Mouse (Mus musculus) forebrain, embryonic 13.5 days (tissue): ENCODE measurements around the gene Tmem129. TPM values are rescaled to one million over a fixed set of nuclear protein-coding genes. Genes with fewer than 3 reads are reported as not detected.

ENCODE experiments used
- ATAC-seq: fragments of 200-750 bp; cut with Nextera tagmentation; 2 replicates; pipeline ENCODE4 v1.8.0; 2017
- H3K27ac ChIP-seq: fragments of 300-500 bp; sonication (generic); 2 replicates; pipeline ENCODE4 v1.5.1; 2015; ENCODE audit warnings: inconsistent platforms, mild to moderate bottlenecking, moderate library complexity
- H3K27me3 ChIP-seq: fragments of 300-500 bp; sonication (generic); 2 replicates; pipeline ENCODE4 v1.6.1; 2015; ENCODE audit warnings: mild to moderate bottlenecking, inconsistent platforms
- H3K36me3 ChIP-seq: fragments of 300-500 bp; sonication (generic); 2 replicates; pipeline ENCODE4 v1.6.1; 2015; ENCODE audit warnings: mild to moderate bottlenecking, inconsistent platforms; ENCODE audit not compliant: poor library complexity, severe bottlenecking
- H3K4me1 ChIP-seq: fragments of 300-500 bp; sonication (generic); 2 replicates; pipeline ENCODE4 v1.6.1; 2015; ENCODE audit warnings: inconsistent platforms
- H3K4me2 ChIP-seq: fragments of 300-500 bp; sonication (generic); 2 replicates; pipeline ENCODE4 v1.6.1; 2015; ENCODE audit warnings: inconsistent platforms, mild to moderate bottlenecking, moderate library complexity
- H3K4me3 ChIP-seq: fragments of 300-500 bp; sonication (generic); 2 replicates; pipeline ENCODE4 v1.5.1; 2015; ENCODE audit warnings: mild to moderate bottlenecking, inconsistent platforms
- H3K9ac ChIP-seq: fragments of 300-500 bp; sonication (generic); 2 replicates; pipeline ENCODE4 v1.6.1; 2015; ENCODE audit warnings: mild to moderate bottlenecking, inconsistent platforms
- H3K9me3 ChIP-seq: fragments of 300-500 bp; sonication (generic); replicated peaks from 2 replicates; pipeline ENCODE4 v1.6.1; 2016; ENCODE audit warnings: inconsistent platforms
- WGBS: fragments of 180-500 bp; shearing (Covaris S2); methylation state at CpG from one replicate; pipeline ENCODE4 v1.1.7; 2015; 5-methylcytosine and 5-hydroxymethylcytosine counted together
- polyA plus RNA-seq: library from polyadenylated mRNA; unstranded; fragments of >200 nt; fragmentation: Nextera tagmentation; extraction: Ambion mirVana; gene quantifications from 2 replicates; pipeline ENCODE4 v1.2.1, GENCODE M21; 2015

The Tmem129 gene
- polyA plus RNA-seq, 1 experiment from 2014 or later = 33.0 TPM

DNA sequence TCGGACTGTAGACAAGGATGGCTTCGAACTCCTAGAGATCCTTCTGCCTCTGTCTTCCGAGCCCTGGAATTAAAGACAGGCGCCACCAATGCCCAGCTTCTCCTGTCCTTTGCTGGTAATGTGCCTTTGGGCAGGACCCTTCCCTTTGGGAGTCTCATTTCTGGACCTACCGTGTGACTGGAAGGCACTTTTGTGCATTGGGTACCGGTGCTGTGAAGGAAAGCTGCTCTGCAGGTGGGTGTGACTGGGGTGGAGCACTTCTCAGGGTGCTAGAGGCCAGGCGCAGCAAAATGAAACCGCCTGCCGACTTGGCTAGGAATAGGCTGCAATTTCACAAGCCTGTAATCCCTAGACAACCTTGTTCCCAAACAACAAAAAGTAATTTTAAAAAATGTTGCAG lies 28.2 kb downstream of the Tmem129 start:
- H3K27me3 ChIP-seq = no peaks in the 10 kb centered on the region
- H3K4me3 ChIP-seq = peak overlapping the region; percentile 79
- ATAC-seq = no peak
- H3K4me1 ChIP-seq = peaks cover 22% of the 10 kb centered on the region
- peak overlapping the region; percentile 85 for H3K9ac ChIP-seq
- peak overlapping the region; percentile 70 for H3K4me2 ChIP-seq
- H3K36me3 ChIP-seq = peaks cover 8% of the 10 kb centered on the region; the same call in 1 of the 2 replicates
- no peaks in the 10 kb centered on the region for H3K9me3 ChIP-seq
- H3K27ac ChIP-seq = peak overlapping the region; percentile 35; the same call in 1 of the 2 replicates
- 5% methylated on average over 9 of the region's 9 CpGs for WGBS

DNA sequence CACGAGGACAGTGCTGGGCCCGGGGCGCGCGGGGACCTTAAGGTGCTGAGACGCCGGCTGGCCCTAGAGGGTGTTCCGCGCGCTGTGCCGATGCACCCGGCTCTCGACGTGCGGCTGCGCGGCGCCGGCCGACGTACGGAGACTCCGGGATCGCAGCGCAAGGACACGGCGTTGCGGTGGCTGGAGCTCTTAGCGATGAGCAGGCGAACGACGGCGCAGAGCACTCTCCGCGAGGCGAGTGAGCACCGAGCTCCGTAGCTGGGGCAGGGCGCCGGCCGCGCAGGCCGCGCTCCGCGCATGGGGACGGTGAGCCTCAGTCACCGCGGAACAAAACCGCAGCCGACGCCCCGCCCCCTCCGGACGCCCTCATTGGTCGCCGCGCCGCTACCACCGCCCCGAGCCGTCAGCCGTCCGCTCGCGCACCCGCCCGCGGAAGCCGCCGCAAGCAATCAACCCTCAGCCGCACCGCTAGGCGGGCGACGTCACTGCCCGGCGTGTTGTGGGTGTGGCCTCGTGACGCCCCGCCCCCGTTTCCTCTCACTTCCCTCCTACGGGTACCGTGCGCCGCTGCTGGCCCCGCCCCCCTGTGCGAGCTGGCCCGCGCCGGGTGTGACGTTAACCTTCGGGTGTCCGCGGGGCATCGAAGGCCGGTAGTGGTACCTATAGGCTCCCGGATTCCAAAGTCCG lies 28.8 kb downstream of the Tmem129 start, which contains the start of the genes Fam53a and Gm9903:
TSS of gene Fam53a (minus strand) at position 335 of the 687 bp plus-strand sequence.
TSS of gene Gm9903 (plus strand) at position 625 of the 687 bp plus-strand sequence.
- WGBS = under 1% methylated on average over 96 of the region's 99 CpGs

DNA sequence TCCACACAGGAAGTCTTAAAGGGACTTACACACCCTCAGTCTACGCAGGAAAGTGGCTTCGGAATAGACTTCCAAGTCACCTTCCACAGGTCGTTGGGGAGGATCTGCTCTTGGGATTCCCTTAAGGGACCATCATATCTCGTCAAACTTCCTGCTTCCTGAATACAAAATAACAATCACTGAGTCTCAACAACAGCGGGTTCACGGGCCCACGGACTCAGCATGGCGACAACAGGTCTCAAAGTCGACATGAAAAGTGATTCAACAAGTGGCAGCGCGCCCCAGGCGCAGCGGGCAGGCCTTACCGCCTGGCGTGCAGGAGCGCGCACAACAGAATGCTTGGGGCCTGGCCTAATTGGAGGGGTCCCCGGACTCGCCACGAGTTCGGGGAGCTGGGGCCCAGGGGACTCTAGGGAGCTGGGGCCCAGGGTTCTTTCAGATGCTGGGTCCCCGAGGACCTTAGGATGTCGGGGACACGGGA lies 29.4 kb downstream of the Tmem129 start:
- H3K4me3 ChIP-seq = peak overlapping the region; percentile 79
- H3K4me1 ChIP-seq = peaks cover 22% of the 10 kb centered on the region
- no peak for ATAC-seq
- WGBS = 0% methylated on average over 24 of the region's 24 CpGs
- no peaks in the 10 kb centered on the region for H3K27me3 ChIP-seq
- peak overlapping the region; percentile 85 for H3K9ac ChIP-seq
- H3K4me2 ChIP-seq = peak overlapping the region; percentile 70
- peaks cover 4% of the 10 kb centered on the region; the same call in 1 of the 2 replicates for H3K36me3 ChIP-seq
- H3K27ac ChIP-seq = peak overlapping the region; percentile 84
- H3K9me3 ChIP-seq = no peaks in the 10 kb centered on the region

More for the DNA sequence above, 28.8 kb downstream of the Tmem129 start, which contains the start of the genes Fam53a and Gm9903:
- peak within 1 kb of the TSS; percentile 85 for H3K9ac ChIP-seq
- peaks cover 22% of the 10 kb centered on the region for H3K4me1 ChIP-seq
- ATAC-seq = peak; percentile 97
- H3K4me2 ChIP-seq = peak within 1 kb of the TSS; percentile 70
- H3K27ac ChIP-seq = peak within 1 kb of the TSS; percentile 84
- no peaks in the 10 kb centered on the region for H3K9me3 ChIP-seq
- H3K4me3 ChIP-seq = peak within 1 kb of the TSS; percentile 79
- H3K36me3 ChIP-seq = peaks cover 4% of the 10 kb centered on the region; the same call in 1 of the 2 replicates
- H3K27me3 ChIP-seq = no peaks in the 10 kb centered on the region

DNA sequence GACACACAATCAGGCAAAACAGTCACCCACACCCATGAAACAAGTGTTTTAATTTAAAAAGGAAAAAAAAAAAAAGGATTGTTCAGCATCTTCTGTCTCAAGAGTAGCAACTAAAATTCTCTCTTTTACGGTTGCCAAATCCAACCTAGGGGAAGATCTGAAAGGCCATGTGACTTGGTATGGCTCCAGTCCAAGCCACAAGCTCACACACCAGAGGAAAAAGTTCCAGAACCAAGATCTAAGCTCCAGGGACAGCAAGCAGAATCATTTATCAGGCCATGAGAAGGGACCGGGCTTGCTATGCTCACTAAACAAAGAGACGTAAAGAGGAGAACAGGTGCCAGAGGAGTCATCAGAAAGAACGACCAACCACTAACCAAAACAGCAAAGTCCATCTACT lies 30.2 kb downstream of the Tmem129 start:
- Histone ChIP-seq H3K4me2 (peak overlapping the region; percentile 70), H3K4me1 (peaks cover 22% of the 10 kb centered on the region), H3K27ac (no peak overlapping the region), H3K27me3 (no peaks in the 10 kb centered on the region), H3K9ac (0 out of 2 replicates have a peak overlapping the region, but pooled peaks have one; percentile 2), H3K4me3 (peak overlapping the region; percentile 79), H3K9me3 (no peaks in the 10 kb centered on the region), H3K36me3 (peaks cover 4% of the 10 kb centered on the region; the same call in 1 of the 2 replicates)
- 50% methylated on average over 4 of the region's 4 CpGs for WGBS
- no peak for ATAC-seq

DNA sequence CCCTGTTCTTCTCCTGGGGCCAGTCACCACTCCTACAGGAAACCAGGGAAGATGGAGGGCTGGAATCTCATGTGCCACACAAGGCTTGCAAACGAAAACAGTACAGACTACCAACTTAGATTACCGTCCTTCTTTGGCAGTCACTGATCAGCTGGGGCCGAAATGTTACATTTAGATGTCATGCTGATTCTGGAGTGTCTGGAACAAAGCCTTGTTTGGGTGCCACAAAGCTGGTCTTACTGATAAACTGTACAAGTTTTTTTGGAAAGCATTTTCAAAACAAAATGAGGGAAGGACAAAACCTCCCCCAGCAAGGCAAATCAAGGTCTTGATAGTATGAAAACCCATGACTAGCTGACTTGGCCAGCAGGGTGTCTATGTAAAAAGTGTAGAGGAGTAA lies 34.5 kb downstream of the Tmem129 start:
- ATAC-seq = no peak
- 80% methylated on average over 3 of the region's 3 CpGs for WGBS
- Histone ChIP-seq H3K4me3 (no peak overlapping the region), H3K4me2 (no peak overlapping the region), H3K36me3 (peaks cover 4% of the 10 kb centered on the region; the same call in 1 of the 2 replicates), H3K27me3 (no peaks in the 10 kb centered on the region), H3K4me1 (peaks cover 13% of the 10 kb centered on the region), H3K9me3 (no peaks in the 10 kb centered on the region), H3K9ac (no peak overlapping the region), H3K27ac (no peak overlapping the region)

DNA sequence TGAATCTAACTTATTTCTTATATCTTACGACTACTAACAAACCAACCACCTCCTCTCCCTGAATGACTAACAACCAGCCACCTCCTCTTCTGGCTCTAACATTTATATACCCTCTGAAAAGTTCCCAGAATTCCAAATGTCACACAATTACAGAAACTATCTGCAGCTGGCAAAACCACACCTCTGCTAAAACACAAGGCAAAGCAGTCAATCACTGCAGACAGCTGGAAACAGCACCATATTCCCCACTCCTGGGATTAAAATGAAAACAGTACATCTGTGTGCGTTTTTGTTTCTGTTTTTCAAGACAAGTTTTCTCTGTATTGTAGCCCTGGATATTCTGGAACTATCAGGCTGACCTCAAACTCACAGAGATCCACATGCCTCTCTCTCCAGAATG lies 35.5 kb downstream of the Tmem129 start:
- 93% methylated on average over 2 of the region's 2 CpGs for WGBS
- Histone ChIP-seq H3K9ac (no peak overlapping the region), H3K4me1 (peaks cover 2% of the 10 kb centered on the region; the same call in 1 of the 2 replicates), H3K27me3 (no peaks in the 10 kb centered on the region), H3K36me3 (peaks cover 4% of the 10 kb centered on the region; the same call in 1 of the 2 replicates), H3K9me3 (no peaks in the 10 kb centered on the region), H3K27ac (no peak overlapping the region), H3K4me2 (no peak overlapping the region), H3K4me3 (no peak overlapping the region)
- no peak for ATAC-seq

DNA sequence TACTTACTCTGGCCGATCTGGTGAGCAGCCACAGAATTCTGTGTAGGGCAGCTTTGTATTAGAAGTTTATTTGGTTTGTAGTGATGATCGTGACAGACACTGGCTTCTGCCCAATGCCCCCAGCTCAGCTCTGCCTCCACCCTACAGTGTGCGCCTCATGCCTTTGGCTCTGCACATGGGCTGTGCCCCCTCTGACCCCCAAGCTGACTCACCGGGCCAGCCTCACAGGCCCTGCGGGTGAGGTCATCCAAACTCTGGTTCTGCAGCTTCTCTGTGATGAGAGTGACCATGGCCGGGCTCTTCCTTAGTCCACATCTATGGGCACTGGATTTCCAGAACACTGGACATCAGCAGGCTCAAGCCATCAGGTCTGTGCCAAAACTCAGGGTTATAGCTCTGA lies 43.8 kb downstream of the Tmem129 start:
- H3K9me3 ChIP-seq = no peaks in the 10 kb centered on the region
- no peak overlapping the region for H3K4me3 ChIP-seq
- no peak overlapping the region for H3K27ac ChIP-seq
- no peak for ATAC-seq
- H3K9ac ChIP-seq = no peak overlapping the region
- no peaks in the 10 kb centered on the region for H3K4me1 ChIP-seq
- no peaks in the 10 kb centered on the region for H3K27me3 ChIP-seq
- no peak overlapping the region for H3K4me2 ChIP-seq
- WGBS = 95% methylated on average over 6 of the region's 6 CpGs
- H3K36me3 ChIP-seq = peaks cover 44% of the 10 kb centered on the region

DNA sequence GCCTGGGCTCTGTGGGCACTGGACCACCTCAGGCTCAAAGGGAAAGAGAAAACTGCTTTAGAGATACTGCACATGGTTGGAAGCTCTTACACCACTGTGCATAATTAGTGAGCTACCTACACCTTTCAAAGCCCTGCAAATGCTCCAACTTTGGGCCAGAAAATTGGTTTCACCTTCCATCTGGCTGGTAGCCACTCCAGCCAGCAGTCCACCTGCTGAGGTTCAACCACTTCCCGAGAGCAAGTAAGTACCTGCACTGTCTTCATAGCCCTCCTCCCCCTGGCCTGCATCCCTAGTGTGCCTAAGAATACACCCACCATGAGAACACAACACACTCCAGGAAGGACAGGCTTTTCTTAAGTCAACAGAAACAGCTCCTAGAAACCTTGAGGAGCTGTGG lies 46.4 kb downstream of the Tmem129 start:
- Histone ChIP-seq H3K9me3 (no peaks in the 10 kb centered on the region), H3K4me1 (no peaks in the 10 kb centered on the region), H3K27ac (no peak overlapping the region), H3K9ac (no peak overlapping the region), H3K4me2 (no peak overlapping the region), H3K36me3 (peaks cover 70% of the 10 kb centered on the region), H3K4me3 (no peak overlapping the region), H3K27me3 (no peaks in the 10 kb centered on the region)
- no peak for ATAC-seq
- WGBS = 88% methylated on average over 1 of the region's 1 CpGs

DNA sequence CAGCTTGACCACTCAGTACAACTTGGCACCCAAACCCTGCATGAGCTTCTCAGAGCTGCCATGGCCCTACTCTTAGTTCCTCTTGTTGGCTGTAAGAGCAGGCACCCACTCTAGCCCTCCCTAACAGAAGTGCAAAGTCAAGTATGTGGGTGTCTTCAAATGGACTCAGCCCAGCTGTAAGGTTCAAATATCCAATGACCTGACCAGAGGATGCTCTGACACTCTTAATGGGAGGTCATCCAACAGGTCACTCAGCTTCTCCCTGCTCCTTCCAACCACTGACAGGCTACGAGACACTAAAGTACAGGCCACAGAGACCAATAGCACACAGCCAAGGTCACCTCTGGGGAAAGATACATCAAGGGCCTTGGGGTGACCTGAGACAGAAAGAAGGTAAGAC lies 49.0 kb downstream of the Tmem129 start:
- WGBS = 88% methylated on average over 1 of the region's 1 CpGs
- no peak for ATAC-seq
- no peaks in the 10 kb centered on the region for H3K9me3 ChIP-seq
- no peaks in the 10 kb centered on the region for H3K27me3 ChIP-seq
- no peak overlapping the region for H3K4me3 ChIP-seq
- H3K27ac ChIP-seq = no peak overlapping the region
- H3K9ac ChIP-seq = no peak overlapping the region
- peaks cover 85% of the 10 kb centered on the region for H3K36me3 ChIP-seq
- H3K4me2 ChIP-seq = no peak overlapping the region
- no peaks in the 10 kb centered on the region for H3K4me1 ChIP-seq

DNA sequence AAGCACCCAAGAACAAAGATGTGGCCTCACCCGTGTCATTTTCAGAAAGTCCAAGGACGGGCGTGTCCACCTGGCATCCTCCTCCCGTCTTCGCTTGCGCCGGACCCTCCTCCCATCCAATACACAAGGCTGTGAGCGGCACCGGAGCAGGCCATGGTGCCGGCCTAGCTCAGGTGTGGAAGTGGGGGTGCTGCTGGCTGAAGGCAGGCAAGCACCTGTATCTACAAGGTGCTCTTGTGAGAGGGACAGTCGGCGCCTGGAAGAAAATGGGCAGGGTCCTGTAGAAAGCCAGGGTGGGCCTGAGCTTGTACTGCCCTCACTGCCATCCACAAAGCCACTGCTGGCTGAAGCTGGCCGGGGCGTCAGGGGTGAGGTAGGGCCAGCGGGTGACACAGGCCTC lies 50.8 kb downstream of the Tmem129 start:
- no peak overlapping the region for H3K4me2 ChIP-seq
- H3K27me3 ChIP-seq = no peaks in the 10 kb centered on the region
- H3K4me3 ChIP-seq = no peak overlapping the region
- ATAC-seq = no peak
- H3K27ac ChIP-seq = no peak overlapping the region
- 97% methylated on average over 15 of the region's 15 CpGs for WGBS
- H3K4me1 ChIP-seq = no peaks in the 10 kb centered on the region
- H3K9ac ChIP-seq = no peak overlapping the region
- H3K36me3 ChIP-seq = peaks cover 78% of the 10 kb centered on the region
- no peaks in the 10 kb centered on the region for H3K9me3 ChIP-seq

DNA sequence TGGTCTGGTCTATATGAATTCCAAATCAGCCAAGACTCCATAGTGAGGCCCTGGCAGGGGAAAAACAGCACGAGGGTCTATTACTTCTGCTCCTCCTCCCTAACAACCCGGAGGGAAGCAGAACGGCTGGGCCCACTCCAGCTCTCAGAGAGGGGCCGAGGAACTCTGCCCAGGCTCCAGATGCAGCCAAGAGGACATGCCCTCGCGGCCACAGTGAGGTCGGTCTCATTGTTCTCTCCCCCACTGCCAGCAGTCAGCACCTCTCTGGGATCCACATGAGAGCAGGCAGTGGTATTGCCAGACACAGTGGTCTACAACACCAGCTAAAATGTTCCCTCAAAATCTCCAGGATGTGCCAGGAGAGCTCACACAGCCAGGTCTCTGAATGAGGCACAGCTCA lies 51.6 kb downstream of the Tmem129 start:
- ATAC-seq = no peak
- peaks cover 75% of the 10 kb centered on the region for H3K36me3 ChIP-seq
- no peak overlapping the region for H3K27ac ChIP-seq
- H3K9ac ChIP-seq = no peak overlapping the region
- 78% methylated on average over 7 of the region's 7 CpGs for WGBS
- H3K4me3 ChIP-seq = no peak overlapping the region
- no peaks in the 10 kb centered on the region for H3K9me3 ChIP-seq
- no peaks in the 10 kb centered on the region for H3K4me1 ChIP-seq
- H3K27me3 ChIP-seq = no peaks in the 10 kb centered on the region
- no peak overlapping the region for H3K4me2 ChIP-seq

DNA sequence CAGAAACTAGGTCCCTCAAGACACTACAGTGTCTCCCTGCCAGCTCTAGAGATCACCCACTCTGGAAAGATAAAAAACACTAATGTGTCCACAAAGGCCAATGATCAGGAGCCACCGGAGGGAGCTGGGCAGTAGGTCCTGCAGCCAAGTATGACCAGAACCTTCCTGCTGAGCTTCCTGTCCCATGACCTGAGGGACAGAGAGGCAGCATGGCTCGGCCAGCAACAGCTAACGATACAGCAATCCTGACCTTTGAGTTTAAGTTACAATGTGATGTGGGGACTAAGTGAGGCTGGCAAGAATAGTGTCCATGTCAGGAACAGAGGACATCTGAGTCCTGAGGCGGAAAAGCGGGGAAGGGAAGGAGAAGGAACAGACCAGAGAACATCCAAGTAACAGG lies 52.9 kb downstream of the Tmem129 start:
- no peak overlapping the region for H3K27ac ChIP-seq
- peaks cover 75% of the 10 kb centered on the region for H3K36me3 ChIP-seq
- no peak overlapping the region for H3K4me2 ChIP-seq
- ATAC-seq = no peak
- H3K27me3 ChIP-seq = no peaks in the 10 kb centered on the region
- H3K9ac ChIP-seq = no peak overlapping the region
- H3K4me1 ChIP-seq = no peaks in the 10 kb centered on the region
- 88% methylated on average over 5 of the region's 5 CpGs for WGBS
- H3K9me3 ChIP-seq = no peaks in the 10 kb centered on the region
- no peak overlapping the region for H3K4me3 ChIP-seq
